Mouse (Mus musculus): ENCODE results near the gene Hmx1. TPM values are rescaled to one million over a fixed set of nuclear protein-coding genes. Genes with fewer than 3 reads are reported as not detected.
A peak's percentile ranks its signal among the peaks of the same experiment; 100 is the strongest.

Gene Hmx1
- not detected in 2 replicates for total RNA-seq (2021)
- long read RNA-seq = 0 reads

GRCm38 (mm10) chr5:35388491-35389111 lies at the start of gene Hmx1:
Gene Hmx1, plus strand, starts transcription at chr5:35389108.
- DNase-seq = peak; percentile 27

GRCm38 (mm10) chr5:35345084-35345483 lies 43.8 kb upstream of the Hmx1 start:
- DNase-seq = no peak

- peak; percentile 79 for DNase-seq
Measured at GRCm38 (mm10) chr5:35348794-35349193, 40.1 kb upstream of the Hmx1 start.

DNA sequence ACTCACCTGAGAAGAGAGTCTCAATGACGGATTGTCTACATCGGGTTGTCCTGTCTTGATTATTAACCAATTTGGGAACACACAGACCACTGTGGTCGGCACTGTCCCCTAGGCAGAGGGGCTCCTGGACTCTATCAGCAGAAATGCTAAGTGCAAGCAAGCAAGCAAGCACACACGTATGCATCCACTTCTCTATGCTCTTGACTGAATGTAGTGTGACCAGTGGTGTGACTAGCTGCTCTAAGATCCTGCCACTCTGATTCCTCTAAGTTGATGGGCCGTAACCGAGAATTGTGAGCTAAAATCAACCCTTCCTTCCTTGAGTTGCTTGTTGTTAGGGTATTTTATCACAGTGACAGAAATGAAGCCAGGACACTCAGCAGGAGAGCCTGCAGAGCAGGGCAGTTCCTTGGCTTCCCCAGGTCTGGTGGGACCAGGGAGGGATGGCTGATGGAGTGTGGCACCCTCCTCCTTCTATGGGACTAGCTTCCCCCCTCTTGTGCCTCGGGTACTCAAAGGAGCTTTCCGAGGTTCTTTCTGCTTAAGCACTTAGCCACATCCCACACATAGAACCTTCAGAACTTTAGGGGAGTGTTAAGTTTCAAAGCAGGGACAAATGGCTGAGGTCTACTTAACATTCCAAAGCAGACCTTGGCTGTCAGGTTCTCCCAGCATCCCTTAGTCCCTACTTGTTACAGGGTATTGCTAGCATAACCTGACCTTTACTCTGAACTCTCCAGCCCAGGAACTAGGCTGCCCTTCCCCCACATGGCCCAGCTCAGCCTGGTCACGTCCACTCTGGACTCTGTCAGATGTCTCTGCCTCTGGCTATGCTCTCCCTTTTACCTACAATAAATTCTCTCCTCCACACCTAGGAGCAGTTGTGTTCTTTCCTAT lies 31.1 kb upstream of the Hmx1 start:
- no peak for DNase-seq

- peak; percentile 94 for DNase-seq
Measured at GRCm38 (mm10) chr5:35361570-35362284, 27.2 kb upstream of the Hmx1 start.

GRCm38 (mm10) chr5:35366241-35367032 lies 22.5 kb upstream of the Hmx1 start:
- DNase-seq = no peak

DNA sequence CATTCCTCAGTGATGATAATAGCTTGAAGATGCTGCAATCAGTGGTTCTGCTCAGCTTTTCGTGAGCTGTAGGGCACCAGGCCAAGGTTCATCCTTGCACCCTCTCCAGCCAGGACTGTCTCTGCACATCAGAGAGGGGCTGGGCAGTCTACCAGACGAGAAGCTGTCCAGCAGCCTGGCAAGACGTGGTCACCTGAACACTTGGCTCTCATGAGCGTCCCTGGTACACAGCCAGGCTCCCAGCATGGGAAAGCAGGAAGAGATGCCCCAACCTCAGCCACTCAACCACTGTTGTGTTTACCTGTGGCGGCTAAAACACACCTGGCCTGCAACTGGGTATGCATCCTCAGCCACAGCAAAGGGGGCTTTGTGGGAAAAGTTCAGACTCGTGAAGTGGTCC lies 20.0 kb upstream of the Hmx1 start:
- DNase-seq = no peak

DNA sequence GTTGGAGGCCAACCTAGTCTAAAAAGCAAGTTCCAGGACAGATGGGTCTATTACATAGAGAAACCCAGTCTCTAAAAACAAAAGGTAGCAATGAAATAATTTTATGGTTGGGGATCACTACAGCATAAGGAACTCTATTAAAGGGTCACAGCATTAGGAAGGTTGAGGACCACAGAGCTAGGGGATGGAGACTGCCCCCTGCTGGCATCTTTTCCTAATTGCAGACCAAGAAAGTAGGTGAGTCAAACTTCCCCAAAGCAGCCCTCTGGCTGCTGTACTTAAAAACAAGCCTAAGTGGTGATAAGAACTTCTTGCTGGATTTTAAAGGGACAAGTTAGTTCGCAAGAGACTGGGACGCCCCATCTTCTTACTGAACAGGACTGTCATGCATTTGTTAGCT lies 9.8 kb upstream of the Hmx1 start:
- DNase-seq = no peak

GRCm38 (mm10) chr5:35379815-35380214 lies 9.1 kb upstream of the Hmx1 start:
- peak; percentile 34 for DNase-seq

DNA sequence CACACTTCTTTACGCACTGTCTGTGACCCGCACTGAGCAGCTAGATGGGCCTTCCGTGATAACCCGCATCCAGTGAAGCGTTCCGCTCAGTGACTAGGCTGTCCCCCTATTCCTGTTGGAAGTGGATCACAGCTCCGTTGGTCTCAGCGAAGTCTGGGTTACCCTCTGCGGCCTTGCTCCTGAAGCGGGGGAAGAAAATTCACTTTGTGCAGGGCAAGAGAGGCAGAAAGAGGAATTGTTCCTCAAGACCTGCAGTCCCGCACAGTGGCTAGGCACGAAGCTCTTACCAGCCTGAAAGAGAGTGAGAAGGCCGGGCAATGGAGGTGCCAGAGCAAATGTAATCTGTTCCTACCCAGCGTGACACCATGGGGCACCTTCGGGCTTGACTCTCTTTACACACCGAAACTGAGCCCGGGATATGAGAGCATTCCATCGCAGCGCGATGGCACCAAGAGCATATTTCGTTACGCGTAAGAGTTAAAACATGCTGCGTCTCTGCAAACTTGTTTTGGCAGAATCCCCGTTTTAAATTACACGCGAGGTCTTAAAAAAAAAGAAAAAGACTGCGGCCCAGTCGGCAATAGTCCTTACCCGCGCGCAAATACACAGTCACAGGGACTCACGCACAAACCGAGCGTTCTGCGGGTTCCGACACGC lies 946 bp upstream of the Hmx1 start:
- DNase-seq = no peak

DNA sequence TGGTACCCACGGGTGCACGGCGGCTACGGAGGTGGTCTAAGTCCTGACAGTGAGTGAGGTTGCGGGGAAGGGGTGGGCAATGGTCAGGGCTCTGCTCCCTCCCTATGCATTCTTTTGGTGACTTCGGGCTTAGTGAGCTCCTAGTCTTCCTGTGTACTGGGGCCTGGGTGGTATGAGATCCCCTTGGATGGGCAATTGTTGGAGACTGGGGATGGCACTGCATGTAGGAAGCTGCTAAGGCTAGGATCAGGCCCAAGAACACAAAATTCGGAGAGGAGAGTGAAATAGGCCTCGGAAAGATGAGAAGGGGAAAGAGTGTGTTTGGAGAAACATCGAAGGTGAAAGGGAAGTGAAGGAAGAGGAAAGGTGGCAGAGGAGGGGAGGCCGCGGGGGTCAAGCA lies 533 bp downstream of the Hmx1 start:
- DNase-seq = no peak

- no peak for DNase-seq
Measured at GRCm38 (mm10) chr5:35389915-35390314, 1.0 kb downstream of the Hmx1 start.

- DNase-seq = no peak
Measured at GRCm38 (mm10) chr5:35390848-35391655, 2.1 kb downstream of the Hmx1 start.

GRCm38 (mm10) chr5:35391656-35392333 lies 2.9 kb downstream of the Hmx1 start:
- peak; percentile 18 for DNase-seq

DNA sequence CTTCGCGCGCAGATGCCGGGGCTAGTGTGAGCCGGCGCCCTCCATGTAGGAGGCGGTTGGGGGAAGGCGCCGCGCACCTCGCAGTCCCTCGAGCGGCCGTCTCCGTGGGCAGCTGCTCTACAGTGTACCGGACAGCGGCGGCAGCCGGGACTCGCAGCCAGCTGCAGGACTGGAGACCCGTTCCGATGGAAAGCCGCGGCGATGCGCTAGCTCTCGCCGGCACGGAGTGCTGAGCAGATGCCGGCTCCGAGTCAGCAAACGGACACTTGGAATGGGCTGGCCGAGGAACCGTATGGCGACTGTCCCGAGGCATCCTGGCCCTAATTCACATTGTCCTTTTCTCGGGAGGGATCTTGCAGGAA lies 3.4 kb downstream of the Hmx1 start:
- no peak for DNase-seq

- DNase-seq = no peak
Measured at GRCm38 (mm10) chr5:35395566-35396440, 6.9 kb downstream of the Hmx1 start.

GRCm38 (mm10) chr5:35396976-35397641 lies 8.2 kb downstream of the Hmx1 start:
- no peak for DNase-seq

GRCm38 (mm10) chr5:35397642-35398309 lies 8.9 kb downstream of the Hmx1 start:
- DNase-seq = no peak
